Mouse (Mus musculus): ENCODE results near the gene Dcaf7.

DNA sequence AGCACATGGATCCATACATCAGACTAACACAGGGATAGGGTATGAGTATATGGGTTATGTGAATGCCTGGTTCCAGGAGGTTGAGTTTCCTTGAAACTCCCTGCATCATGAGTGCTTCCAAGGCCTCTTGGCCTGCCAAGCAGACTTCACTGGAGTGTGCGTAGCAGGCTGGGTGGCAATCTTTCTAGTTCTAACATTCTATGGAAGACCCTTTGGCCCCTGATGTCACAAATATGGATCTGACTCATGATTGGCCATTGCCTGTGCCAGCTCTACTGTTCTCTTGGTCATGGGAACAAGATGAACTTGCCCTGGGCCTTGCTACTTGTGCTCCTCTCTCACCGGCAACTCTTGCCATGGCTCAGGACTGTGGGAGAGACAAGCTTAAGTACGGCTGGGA, 42.3 kb upstream of the Dcaf7 start, which contains the start of gene Ace3:
- TF ChIP-seq CTCF (IDR thresholded peaks at IDR 0.05; ENCODE audit: control insufficient read depth, insufficient read depth, low read length) (no peak), POLR2A (IDR thresholded peaks at IDR 0.05; ENCODE audit: borderline replicate concordance, control insufficient read depth, low read depth, low read length) (no peak)
